Mouse (Mus musculus) monocyte, adult 5-6 weeks (primary cell): ENCODE data around the gene Muc13. TPM values are rescaled to one million over a fixed set of nuclear protein-coding genes. Genes with fewer than 3 reads are reported as not detected.

Experiments
- ATAC-seq: fragments of 153-309, 156-312 bp; replicated peaks from 2 replicates; pipeline ENCODE4 v1.8.0; 2017; ENCODE audit warnings: mild to moderate bottlenecking; ENCODE audit not compliant: low TSS enrichment, insufficient number of reproducible peaks, severe bottlenecking, poor library complexity, low FRiP score
- total RNA-seq: library from RNA; stranded (forward); fragments of 200-1000, 200-491, 200-594 nt; gene quantifications from 3 replicates; pipeline ENCODE4 v1.2.3, GENCODE M21; 2017

The Muc13 gene
- total RNA-seq, 1 experiment from 2014 or later = 1.6 TPM

DNA sequence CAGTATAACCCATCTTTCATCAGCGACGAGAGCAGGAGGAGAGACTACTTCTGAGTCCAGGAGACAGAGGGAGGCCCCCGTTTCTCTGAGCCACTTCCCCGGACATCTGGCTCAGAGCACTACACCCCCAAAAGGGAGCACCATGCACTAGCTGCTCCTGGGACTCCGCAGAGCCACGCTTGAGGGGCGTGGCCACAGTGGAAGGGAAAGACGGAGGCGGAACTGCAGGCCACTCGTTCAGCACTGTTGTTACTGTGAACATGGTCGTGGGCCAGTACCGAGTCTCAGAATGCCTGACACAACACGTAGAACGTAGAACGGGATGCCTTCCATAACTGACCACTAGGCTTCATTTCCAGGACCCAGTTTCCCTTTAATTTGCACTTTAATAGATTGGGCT is 27.1 kb upstream of the Muc13 start:
- ATAC-seq = no peak

- ATAC-seq = no peak
Measured at GRCm38 (mm10) chr16:33768491-33769278, 25.2 kb upstream of the Muc13 start.

DNA sequence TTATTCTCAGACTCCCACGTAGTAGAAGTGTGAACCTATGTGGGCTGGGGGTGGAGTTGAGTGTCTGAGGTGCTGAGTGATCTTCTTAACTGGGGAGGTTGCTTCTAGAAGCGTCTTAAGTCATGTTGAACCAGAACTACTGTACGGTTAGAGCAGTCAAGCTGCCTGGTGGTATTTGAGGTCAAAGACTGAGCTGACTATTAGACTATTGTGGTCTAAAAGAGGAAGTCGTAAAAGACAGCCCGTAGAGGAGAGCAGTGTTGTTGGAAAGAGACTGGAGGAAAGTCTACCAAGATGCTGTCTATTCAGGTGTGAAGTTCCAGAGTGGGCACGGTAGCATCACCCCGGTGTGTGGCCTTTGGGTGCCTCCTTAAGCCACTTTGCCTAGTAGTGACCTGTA is 24.0 kb upstream of the Muc13 start:
- peak; percentile 89 for ATAC-seq

DNA sequence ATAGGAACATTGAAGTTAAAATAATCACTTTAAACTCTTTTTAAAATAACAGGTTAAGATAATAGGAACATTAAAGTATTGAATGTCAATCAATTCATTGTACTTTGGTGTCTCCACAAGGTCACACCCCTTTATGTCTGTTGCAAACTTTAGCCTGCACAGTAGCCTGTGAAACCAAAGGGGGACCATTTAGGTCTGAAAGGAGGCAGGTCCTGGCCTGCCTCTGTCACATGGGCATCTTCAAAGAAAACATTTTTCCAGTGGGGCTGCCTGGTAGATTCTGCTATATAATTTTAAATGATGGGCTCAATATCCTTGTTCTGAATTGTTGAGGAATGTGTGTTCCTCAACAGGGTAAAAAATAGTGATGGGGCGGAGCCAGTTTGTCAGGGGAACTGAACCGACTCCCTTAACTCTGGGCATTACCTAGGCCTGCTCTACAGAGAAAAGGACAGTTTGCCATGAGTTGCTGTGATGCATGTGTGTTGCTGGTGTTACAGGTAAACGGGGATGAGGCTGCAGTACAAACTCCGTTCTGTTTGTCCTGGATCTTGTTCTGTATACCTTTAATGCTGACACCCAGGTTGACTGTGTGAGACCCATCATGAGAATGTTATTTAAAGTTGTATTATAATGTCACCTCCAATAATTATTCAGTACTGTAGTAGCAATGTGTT is 22.9 kb upstream of the Muc13 start:
- ATAC-seq = no peak

DNA sequence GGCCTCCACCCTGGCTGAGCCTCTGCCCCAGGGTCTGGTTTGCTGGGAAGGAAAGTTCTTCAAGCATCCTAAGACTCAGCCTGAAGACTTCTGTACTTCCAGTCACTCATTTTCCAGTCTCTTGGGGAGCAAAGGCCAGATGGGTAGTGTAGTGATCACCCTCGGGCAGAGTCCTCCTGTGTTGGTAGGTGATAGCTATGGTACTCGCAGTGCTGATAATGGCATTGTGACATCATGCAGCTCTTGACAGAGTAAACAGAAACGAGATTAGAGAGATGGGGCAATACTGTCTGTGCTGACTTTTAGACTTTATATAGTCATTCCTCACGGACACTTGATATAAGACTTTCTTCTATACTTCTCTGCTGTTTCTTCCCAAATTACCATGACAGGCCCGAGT is 21.0 kb upstream of the Muc13 start:
- no peak for ATAC-seq

DNA sequence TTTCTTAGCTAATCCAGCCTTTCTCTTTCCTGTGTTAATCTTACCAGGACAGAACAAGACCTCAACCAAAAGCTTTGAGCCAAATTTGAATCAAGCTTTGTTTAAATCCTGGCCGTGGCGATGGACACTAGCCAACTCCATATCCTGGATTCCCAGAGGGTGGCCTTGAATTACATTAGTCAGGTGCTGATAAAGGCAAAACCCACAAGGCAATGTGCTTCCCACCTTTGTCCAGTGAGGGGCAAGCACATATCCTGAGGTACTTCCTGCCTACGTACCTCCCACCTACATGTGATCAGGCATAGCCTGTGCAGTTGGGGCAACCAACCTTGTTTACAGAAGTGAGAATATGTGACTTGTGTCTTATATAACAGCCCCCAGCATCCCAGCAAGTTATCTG is 18.9 kb upstream of the Muc13 start:
- ATAC-seq = no peak

DNA sequence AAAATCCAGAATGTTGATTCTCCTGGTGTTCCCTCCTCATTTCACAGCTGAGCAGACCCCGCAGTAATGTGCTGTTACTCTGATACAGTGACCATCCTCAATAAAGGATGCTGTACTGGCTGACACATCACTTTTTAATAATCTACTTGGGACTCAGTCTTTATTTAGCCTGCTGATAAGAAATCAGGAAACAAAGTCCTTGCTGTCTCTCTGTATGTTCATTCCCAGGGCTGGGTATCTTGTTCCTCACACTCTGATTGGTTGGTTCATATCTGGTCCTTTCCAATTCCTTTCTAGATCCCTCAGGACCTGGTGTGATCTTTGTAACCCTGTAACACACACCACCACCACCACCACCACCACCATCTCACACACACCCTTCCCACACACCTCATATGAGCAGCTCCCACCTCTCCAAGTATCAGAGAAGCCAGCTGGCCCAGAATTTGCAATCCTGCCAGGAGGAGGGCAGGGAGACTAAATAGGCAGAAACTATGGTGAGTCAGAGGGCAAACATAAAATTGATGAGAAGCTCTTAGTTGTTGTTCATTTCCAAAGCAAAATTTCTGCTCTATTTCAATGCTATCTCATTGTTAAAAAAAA is 18.0 kb upstream of the Muc13 start:
- ATAC-seq = no peak

DNA sequence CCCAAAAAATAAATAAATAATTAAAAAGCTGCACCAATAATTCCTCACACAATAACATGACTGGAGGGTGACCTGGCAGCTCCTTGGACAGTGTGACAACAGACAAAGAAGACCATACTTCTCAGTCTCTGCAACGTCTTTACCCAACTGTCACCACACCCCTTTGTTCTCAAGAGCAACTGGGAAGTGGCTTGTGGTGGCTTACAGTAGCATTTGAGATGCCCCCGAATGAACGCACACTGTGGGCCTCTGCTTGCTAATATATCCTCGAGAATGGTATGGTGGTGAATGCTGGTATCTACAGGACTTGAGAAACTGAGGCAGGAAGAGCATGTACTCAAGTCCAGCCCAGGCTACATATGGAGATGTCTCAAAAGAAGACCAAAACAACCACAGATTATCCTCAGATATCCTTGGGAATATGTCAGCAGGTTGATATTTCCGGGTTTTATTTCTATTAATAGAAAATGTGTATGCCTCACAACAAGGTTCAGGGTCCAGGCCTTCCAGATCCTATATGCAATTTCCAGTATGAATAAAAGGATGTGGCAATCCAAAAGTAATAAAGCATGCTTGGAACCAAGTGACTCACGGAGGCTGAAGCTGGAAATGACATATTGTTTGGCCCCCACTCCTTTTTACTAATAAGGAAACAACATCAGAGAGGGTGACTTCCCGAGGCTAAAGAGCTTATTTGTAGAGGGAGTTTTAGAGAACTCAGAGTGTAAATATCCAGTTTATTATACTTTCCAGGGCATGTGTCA is 16.9 kb upstream of the Muc13 start:
- 0 out of 2 replicates have a peak, but pooled peaks have one; percentile 45 for ATAC-seq

DNA sequence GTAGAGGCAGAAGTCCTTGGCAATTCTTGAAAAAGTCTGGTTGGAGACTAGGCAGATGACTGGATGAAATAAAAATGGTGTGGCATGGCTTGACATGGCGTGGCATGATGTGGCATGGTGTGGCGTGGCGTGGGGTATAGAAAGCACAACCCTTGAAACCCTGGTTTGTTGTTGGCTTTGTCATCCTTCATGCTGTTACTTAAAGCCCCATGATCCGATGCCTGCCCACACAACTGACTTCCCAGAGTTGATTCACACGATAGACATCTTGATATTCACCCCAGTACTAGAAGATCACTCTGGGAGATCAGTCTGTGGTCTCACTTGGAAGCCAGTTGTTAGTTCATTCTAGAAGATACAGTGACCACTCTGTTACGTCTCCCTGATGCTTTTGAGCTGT is 16.2 kb upstream of the Muc13 start:
- no peak for ATAC-seq

DNA sequence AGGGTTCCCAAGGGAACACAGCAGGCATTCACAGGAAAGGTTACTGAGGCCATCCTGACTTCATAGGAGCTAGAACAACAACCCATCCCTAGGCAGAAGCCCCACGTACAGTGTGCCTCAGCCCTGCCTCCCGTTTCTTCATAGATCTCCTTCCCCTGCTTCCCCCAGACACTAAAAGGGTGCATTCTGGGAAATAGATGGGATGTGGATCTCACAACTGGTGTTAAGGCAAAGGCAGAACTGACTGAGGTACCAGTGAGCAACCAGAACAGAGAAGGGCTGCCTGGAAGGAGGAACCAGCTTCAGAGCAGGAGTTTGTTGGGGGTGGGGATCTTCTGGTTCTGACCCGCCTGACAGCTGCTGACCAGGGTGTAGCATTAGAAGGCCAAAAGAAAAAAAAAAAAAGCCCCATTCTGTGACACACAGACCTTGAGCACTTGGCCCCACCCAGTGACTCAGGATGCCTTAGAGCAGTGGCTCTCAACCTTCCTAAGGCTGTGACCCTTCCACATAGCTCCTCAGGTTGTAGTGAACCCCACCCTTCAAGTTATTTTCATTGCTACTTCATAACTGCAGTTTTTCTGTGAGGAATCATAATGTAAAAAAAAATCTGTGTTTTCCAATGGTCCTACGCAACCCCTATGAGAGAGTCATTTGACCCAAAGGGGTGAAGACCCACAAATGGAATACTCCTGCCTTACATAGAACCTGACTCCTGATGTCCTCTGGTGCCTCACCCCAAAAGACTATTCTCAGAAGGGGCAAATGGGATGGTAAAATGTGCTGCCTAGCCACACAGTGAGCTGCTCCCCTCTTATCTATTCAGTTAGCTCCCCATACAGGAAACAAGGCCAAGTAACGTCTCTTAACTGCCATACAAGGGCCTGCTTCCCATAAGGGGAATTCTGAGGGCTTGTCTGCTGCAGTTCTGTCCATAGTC is 11.8 kb upstream of the Muc13 start:
- ATAC-seq = peak; percentile 65; the same call in 1 of the 2 replicates

- no peak for ATAC-seq
Measured at GRCm38 (mm10) chr16:33782729-33783091, 11.1 kb upstream of the Muc13 start.

DNA sequence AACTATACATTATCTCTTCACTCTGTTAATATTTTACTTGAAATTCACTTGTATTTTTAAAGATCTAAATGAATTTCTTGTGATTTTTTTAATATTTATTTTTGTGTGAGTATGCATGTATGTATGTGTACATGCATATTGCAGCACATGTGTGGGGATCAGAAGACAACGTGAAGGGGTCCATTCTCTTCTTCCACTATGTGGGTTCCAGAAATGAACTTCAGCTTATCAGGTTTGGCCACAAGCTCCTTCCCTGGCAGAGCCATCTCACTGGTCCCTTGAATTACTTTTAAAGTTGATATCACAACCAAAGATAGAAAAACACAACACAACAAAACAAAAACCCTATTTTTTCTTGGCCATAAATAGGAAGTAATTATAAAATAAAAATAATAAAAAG is 9.3 kb upstream of the Muc13 start:
- no peak for ATAC-seq

GRCm38 (mm10) chr16:33785092-33785704 is 8.6 kb upstream of the Muc13 start:
- peak; percentile 60; the same call in 1 of the 2 replicates for ATAC-seq

GRCm38 (mm10) chr16:33786657-33787390 is 7.0 kb upstream of the Muc13 start:
- ATAC-seq = 0 out of 2 replicates have a peak, but pooled peaks have one; percentile 9

GRCm38 (mm10) chr16:33795106-33795505 is 1.3 kb downstream of the Muc13 start:
- no peak for ATAC-seq

DNA sequence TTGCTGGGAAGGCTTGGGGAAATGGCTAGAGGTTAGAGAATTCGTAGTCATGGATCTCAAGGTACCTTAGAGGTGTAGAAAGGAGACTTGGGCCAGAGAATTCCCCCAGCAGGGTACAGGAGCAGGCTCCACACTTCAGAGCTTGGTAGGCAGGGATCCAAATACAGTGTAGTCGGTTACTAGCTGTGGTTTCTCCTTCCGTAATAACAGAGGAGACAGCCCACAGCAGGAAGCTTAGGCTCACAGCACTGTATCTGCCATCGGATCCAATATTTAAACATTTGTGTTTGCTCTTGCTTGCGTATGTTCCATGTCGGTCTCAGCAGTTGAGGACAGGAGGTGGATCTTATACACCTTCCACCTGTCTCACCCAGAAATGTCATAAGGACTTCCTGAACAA is 2.0 kb downstream of the Muc13 start:
- ATAC-seq = no peak

DNA sequence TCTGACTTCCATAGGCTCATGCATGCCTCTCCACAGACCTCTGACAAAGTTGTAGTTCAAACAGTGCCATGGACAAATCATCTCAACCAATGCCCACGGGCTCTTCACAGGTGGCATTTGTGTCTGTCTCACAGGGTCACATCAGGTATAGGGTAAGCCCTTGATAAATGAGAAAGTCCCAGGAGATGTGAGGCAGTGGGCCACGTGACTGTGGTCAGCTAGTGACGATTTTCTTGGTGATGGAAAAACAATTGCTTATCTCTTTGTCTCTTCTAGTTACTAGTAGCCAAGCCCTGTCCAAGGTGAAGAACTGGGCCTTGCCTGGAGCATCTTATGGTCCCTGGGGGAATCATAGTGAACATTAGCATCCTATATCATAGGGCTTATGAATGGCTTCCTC is 2.9 kb downstream of the Muc13 start:
- no peak for ATAC-seq
